Mouse (Mus musculus) ES-Bruce4 (cell line): ENCODE data around the gene Gm26566. TPM values are rescaled to one million over a fixed set of nuclear protein-coding genes. Genes with fewer than 3 reads are reported as not detected.

Experiments
- H3K27ac ChIP-seq: 2 replicates; pipeline ENCODE4 v1.5.1; 2012; ENCODE audit warnings: low read length, inconsistent platforms; ENCODE audit not compliant: insufficient read depth
- H3K27me3 ChIP-seq: 2 replicates; pipeline ENCODE4 v1.6.1; 2012; ENCODE audit warnings: mild to moderate bottlenecking, low read length, inconsistent platforms; ENCODE audit not compliant: control insufficient read depth, poor library complexity, insufficient read depth, severe bottlenecking
- H3K36me3 ChIP-seq: 2 replicates; pipeline ENCODE4 v1.6.1; 2012; ENCODE audit warnings: inconsistent platforms, mild to moderate bottlenecking, low read length, moderate library complexity; ENCODE audit not compliant: control insufficient read depth, poor library complexity, insufficient read depth, severe bottlenecking
- H3K4me1 ChIP-seq: one replicate; pipeline ENCODE4 v1.8.1; 2011; ENCODE audit warnings: low read length; ENCODE audit not compliant: control insufficient read depth, insufficient read depth
- H3K4me3 ChIP-seq: 2 replicates; pipeline ENCODE4 v1.5.1; 2011; ENCODE audit warnings: low read depth, mild to moderate bottlenecking, low read length
- H3K9ac ChIP-seq: 2 replicates; pipeline ENCODE4 v1.6.1; 2012; ENCODE audit warnings: low read depth, mild to moderate bottlenecking, inconsistent platforms; ENCODE audit not compliant: poor library complexity, severe bottlenecking
- H3K9me3 ChIP-seq: replicated peaks from 2 replicates; pipeline ENCODE4 v1.6.1; 2012; ENCODE audit warnings: mild to moderate bottlenecking, low read length, inconsistent platforms; ENCODE audit not compliant: control insufficient read depth, poor library complexity, insufficient read depth, severe bottlenecking
- CTCF ChIP-seq: IDR thresholded peaks from one replicate; pipeline ENCODE4 v1.8.1; 2011; ENCODE audit warnings: low read depth, low read length
- EP300 ChIP-seq: IDR thresholded peaks from 2 replicates; pipeline ENCODE4 v1.6.1; 2011; ENCODE audit warnings: low read depth, low read length; ENCODE audit not compliant: insufficient read depth
- POLR2A ChIP-seq: IDR thresholded peaks from one replicate; pipeline ENCODE4 v1.8.1; 2011; ENCODE audit warnings: low read length; ENCODE audit not compliant: insufficient read depth
- polyA plus RNA-seq: library from polyadenylated mRNA; stranded (reverse); fragments of >200 nt; gene quantifications from 2 replicates; pipeline ENCODE4 v1.2.4, GENCODE M21; 2011; ENCODE audit warnings: low read depth; ENCODE audit not compliant: missing spikeins, insufficient read depth, insufficient read length

Gene Gm26566
- polyA plus RNA-seq, 1 experiment, result not detected

- Histone ChIP-seq H3K9me3 (no peaks in the 10 kb centered on the region), H3K36me3 (no peaks in the 10 kb centered on the region), H3K4me1 (peaks cover 3% of the 10 kb centered on the region), H3K27ac (no peak overlapping the region), H3K9ac (no peak overlapping the region), H3K4me3 (no peak overlapping the region), H3K27me3 (no peaks in the 10 kb centered on the region)
- TF ChIP-seq EP300 (no peak), CTCF (no peak), POLR2A (no peak)
Observed at GRCm38 (mm10) chr4:88698781-88699180, 22.8 kb upstream of the Gm26566 start.

DNA sequence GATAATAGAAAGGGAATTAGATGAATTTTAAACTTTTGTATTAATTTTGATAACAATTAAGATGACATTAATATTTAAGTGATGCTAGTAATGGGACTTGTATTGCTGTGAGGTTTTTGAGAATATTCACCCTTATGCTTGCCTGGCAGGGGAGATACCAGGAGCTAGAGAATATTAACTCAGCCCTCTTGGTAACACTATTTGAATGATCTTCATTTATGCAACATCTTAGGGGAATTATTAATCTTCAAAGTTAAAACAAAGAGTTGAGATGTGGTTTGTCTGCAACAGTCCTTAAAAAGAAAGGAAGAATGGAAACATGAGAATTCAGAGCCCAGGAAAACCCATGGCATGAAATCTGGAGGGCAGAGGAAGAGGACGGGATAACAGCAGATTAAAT is 22.3 kb upstream of the Gm26566 start:
- Histone ChIP-seq H3K9me3 (no peaks in the 10 kb centered on the region), H3K27me3 (no peaks in the 10 kb centered on the region), H3K4me3 (no peak overlapping the region), H3K36me3 (no peaks in the 10 kb centered on the region), H3K4me1 (peaks cover 3% of the 10 kb centered on the region), H3K9ac (no peak overlapping the region), H3K27ac (no peak overlapping the region)
- no peak for TF ChIP-seq CTCF
- no peak for TF ChIP-seq POLR2A

DNA sequence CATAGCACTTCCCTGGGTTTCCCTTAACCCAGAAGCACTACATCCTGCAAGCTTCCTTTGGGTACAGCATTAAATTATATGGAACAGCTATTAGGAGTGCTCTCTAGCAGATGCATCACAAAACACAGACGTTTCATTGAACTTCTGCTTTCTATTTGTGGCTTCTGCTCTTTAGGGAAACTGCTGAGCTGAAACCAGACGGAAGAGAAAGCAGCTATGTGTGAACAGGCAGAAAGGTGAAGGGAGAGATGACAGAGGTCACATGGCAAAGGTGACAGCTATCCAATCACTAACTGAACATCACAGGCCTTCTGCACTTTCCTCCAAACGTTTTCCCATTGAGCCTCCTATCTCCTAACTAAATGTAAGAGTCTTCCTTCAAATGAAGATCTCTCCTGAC is 15.7 kb upstream of the Gm26566 start:
- no peaks in the 10 kb centered on the region for H3K36me3 ChIP-seq
- H3K27ac ChIP-seq, result no peak overlapping the region
- H3K9ac ChIP-seq, result no peak overlapping the region
- TF ChIP-seq CTCF (no peak), EP300 (no peak), POLR2A (no peak)
- no peaks in the 10 kb centered on the region for H3K27me3 ChIP-seq
- H3K4me3 ChIP-seq, result no peak overlapping the region
- no peaks in the 10 kb centered on the region for H3K9me3 ChIP-seq
- peaks cover 3% of the 10 kb centered on the region for H3K4me1 ChIP-seq

GRCm38 (mm10) chr4:88707128-88707826 is 14.3 kb upstream of the Gm26566 start:
- no peak overlapping the region for H3K9ac ChIP-seq
- TF ChIP-seq EP300 (no peak), CTCF (no peak), POLR2A (no peak)
- H3K27me3 ChIP-seq, result no peaks in the 10 kb centered on the region
- H3K27ac ChIP-seq, result no peak overlapping the region
- H3K36me3 ChIP-seq, result no peaks in the 10 kb centered on the region
- no peak overlapping the region for H3K4me3 ChIP-seq
- H3K9me3 ChIP-seq, result no peaks in the 10 kb centered on the region
- peaks cover 2% of the 10 kb centered on the region for H3K4me1 ChIP-seq

DNA sequence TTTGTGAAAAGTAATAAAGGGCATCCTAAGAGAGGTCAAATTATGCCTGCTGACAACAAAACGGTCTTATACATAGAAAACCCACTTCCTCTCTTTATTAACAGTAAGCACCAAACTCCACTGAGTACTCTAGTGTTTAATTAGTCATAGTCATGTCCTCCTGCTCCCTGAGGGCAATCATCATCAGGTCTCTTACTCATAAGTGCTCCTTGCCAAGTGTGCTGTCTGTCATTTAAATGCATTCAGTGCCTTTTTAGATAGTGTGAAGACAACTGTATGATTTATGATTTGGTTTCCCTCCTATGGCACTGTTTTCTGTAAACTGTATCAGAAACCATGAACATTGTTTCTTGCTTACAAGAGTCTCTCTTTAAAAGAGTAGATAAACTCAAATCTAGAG is 7.3 kb upstream of the Gm26566 start:
- peaks cover 8% of the 10 kb centered on the region for H3K36me3 ChIP-seq
- no peak overlapping the region for H3K4me3 ChIP-seq
- H3K27me3 ChIP-seq, result no peaks in the 10 kb centered on the region
- no peak overlapping the region for H3K9ac ChIP-seq
- no peaks in the 10 kb centered on the region for H3K4me1 ChIP-seq
- TF ChIP-seq POLR2A (no peak), EP300 (no peak), CTCF (no peak)
- no peaks in the 10 kb centered on the region for H3K9me3 ChIP-seq
- H3K27ac ChIP-seq, result no peak overlapping the region

DNA sequence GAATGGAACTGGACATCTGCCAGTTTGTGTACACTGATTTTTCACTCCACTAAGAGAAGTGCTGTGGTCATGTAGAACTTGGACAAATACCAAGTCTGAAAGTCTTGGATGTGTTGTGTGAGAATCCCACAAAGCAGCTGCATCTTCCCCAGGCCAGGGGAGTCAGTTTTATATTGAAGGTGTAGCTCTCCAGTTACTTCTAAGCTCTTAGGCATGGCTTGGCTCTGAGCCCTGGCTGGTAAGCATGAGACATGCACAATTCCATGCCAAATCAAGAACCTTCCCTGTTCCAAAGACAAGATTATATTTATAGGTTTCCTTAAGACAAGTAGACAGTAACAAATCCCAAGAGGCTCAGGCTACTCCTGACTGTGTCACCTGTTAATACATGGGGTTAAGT is 6.5 kb upstream of the Gm26566 start:
- TF ChIP-seq EP300 (no peak), CTCF (no peak), POLR2A (no peak)
- Histone ChIP-seq H3K9ac (no peak overlapping the region), H3K36me3 (peaks cover 13% of the 10 kb centered on the region), H3K4me1 (peaks cover 2% of the 10 kb centered on the region), H3K27ac (no peak overlapping the region), H3K4me3 (no peak overlapping the region), H3K9me3 (peaks cover 1% of the 10 kb centered on the region; the same call in 1 of the 2 replicates), H3K27me3 (no peaks in the 10 kb centered on the region)
